Mouse (Mus musculus) ES-E14 (cell line): ENCODE measurements at regions not wholly inside any gene's neighbourhood (a gene's known extent, or its start where the extent isn't known, plus 50 kb on each side); places are given as distances from the start of the nearest gene placed in this dataset.

ENCODE experiments used
- CHD2 ChIP-seq: IDR thresholded peaks from 2 replicates; pipeline ENCODE4 v1.6.1; 2014; ENCODE audit warnings: mild to moderate bottlenecking, low read depth, low read length, inconsistent platforms
- HCFC1 ChIP-seq: IDR thresholded peaks from 2 replicates; pipeline ENCODE4 v1.6.1; 2012; ENCODE audit warnings: low read length, inconsistent platforms, borderline replicate concordance; ENCODE audit not compliant: insufficient read depth
- ZNF384 ChIP-seq: IDR thresholded peaks from 2 replicates; pipeline ENCODE4 v1.6.1; 2012; ENCODE audit warnings: low read depth, low read length, inconsistent platforms

DNA sequence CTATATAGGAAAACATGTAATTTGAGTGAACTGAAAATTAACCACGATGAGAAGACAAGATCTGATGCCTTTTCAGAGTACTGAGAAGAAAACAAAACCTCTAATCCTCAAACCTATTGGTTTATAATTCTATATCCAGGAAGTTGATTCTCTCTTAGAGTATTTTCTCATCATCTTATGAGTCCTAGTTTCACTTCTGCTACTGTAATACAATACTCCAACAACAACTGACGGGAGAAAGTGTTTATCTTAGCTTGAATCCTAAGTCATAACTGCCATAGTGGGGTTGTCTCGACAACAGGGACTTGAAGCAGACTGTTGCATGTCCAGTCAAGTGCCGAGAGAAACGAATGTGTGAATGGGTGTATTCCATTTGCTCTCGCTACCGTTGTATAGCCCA lies 211.9 kb downstream of the Map2k6 start:
- TF ChIP-seq HCFC1 (no peak), ZNF384 (no peak), CHD2 (no peak)
